Mouse (Mus musculus) urinary bladder, postnatal 4 days (tissue): ENCODE data around the gene Vwce.
A peak's percentile ranks its signal among the peaks of the same experiment; 100 is the strongest.

Experiments
- DNase-seq, 2 experiments: peaks; one replicate each; pipeline ENCODE4 v3.0.0; 2021 to 2022; ENCODE audit warnings: low spot score in 2 of 2

The Vwce gene

DNA sequence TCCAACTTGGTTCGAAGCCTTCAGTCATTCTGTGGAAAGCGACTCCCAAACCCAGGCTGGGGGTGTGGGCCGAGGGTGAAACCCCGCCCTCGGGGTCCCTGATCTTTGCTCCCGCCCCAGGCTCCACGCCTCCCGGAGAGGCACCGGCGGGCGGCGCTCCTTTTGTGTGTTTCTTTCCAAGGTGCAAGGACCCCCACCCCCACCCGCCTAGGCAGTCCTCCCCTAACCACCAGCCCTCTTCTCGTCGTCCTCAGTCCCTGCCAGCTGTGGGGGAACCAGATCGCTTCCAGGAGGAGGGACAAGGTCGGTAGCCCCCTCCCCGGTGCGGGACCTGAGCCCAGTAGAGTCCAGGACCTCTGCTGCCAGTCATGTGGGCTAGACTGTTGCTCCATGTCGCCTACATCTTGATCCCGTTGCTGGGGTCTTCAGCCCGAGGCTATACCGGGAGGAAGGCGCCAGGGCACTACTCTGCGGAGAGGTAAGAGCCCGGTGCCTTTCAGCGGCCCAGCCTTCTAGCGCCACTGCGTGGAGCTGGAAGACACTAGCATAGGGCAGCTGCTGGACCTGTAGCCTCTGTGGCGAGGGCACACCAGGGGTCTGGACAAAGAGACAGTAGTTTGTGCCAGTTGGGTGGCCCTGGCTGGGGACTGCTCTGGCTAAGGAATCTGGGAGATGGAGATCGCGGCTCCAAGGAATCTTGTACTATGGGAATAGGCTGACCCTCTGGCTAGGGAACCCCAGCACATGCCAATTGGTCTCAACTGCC is at the start of gene Vwce:
Vwce (plus strand) TSS at position 108 of the 766 bp plus-strand sequence.
- no peak for DNase-seq

DNA sequence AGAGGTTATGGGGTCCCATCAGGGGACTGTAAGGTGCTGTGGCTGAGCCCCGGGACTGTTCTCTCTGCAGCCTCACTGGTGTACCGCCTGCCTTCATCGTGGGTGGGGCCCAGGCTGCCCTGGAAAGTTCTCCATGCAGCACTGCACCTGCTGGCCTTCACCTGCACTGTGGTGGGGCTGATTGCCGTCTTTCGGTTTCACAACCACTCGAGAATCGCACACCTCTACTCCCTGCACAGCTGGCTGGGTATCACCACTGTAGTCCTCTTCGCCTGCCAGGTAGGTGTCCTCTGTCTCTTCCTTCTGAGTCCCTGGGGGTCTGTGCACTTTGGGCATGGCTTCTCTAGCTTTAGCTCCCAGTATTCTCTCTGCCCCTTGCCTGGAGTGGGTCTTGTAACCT is 48.9 kb upstream of the Vwce start:
- DNase-seq: no peak

DNA sequence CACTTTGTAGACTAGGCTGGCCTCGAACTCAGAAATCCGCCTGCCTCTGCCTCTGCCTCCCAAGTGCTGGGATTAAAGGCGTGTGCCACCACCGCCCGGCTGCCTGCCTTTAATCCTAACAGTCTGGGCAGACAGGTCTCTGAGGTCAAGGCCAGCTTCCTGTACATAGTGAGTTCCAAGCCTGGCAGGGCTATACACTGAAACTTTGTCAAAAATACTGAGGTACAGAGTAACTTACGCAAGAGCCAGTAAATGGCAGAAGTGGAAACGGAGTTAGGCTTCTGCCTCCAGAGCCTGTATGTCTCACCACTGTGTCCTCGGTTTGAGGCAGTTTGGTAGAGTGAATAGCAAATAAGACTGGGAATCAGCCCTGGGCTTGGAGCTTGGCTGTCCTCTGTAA is 46.8 kb upstream of the Vwce start:
- DNase-seq: no peak

DNA sequence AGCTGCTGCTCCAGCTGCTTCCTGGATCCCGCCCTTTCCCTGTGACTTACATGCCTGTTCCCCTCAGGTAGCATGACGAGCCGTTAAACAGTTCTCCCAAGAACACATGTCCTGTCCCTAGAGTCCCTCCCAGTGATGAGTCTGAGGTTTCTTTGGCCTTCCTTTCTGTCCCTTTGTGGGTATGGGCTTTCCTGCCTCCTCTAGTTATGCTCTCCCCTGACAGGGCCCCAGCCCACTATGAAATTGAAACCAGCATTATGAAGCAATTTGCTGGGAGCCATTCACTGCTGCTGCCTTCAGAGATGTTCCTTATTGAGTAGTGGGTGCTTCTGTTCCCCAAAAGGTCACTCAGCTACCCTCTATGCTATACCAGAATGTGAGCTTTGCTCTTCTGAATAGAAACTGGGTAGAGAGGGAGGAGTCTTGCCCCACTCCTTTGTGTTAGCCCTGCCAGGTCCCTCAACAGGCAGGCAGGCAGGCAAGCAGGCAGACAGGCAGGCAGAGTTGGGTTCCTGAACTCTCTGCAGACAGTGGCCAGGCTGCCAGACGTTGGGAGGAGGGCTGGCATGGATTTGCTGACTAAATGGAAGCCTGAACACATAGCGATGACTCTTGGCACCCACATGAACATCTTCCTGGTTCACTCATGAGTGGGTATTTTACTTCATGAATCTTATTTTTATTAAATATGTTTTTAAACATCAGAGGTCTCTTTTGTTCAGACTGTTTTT is 44.7 kb upstream of the Vwce start:
- no peak for DNase-seq

DNA sequence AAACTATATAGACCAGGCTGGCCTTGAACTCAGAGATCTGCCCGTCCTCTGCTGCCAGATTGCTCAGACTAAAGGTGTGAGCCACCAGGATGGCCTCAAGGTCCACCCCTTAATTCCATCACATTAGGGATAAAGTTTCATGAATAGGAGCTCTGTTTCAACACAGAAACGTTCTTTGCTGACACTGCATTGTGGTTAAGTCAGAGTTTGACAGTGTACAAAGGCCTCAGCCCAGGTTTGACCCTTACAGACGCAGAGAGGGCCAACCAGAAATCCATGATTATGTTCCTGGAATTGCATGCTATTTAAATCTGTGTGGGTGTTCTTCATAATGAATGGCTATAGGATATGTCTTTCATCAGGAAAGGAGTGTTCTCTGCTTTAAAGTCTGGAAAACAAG is 43.7 kb upstream of the Vwce start:
- no peak for DNase-seq

DNA sequence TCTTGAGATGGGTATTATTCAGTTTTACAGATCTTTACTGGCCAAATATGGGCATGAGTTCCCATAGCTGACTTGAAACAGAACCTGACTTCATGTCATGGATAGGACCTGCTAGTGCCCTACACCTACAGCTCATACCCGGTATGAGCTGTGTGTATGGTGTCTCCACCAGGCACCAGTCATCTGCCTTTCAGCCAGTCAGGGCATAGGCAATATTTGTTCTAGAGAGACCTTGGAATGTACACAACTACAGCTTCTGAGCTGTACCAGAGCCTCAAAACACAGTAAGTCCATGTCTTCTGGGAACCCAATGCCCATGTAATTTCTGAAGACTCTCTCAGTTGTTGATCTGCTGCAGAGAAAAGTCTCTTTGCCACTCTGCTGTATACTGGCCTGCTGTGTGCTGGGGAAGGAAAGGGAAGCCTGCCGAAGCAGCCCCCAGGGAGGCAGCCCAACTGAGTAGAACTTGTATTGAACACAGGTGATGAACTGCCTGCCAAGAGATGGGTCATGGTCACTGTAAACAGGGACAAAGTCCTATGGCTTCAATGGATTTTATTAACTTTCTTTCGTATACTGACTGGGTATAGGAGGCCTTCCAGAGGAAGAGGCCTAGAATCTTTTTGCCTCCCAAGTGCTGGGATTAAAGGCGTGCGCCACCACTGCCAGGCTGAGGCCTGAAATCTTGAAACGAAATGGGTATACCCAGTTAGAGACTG is 42.2 kb upstream of the Vwce start:
- DNase-seq: no peak

DNA sequence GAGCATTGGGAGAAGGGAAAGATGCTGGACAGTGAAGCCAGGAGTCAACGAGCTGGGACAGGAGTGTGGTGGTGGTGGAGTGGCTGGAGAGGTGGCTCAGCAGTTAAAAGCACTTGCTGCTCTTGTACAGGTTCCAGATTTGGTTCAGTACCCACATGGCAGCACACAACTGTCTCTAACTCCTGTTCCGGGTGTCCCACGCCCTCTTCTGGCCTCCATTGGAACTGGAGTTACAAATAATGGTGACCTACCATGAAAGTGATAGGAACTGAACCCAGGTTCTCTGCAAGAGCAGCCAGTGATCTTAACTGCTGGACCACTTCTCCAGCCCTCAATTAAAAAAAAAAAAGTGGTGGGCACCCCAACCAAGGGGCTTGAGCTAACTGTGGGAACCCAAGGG is 35.8 kb upstream of the Vwce start:
- DNase-seq: no peak

DNA sequence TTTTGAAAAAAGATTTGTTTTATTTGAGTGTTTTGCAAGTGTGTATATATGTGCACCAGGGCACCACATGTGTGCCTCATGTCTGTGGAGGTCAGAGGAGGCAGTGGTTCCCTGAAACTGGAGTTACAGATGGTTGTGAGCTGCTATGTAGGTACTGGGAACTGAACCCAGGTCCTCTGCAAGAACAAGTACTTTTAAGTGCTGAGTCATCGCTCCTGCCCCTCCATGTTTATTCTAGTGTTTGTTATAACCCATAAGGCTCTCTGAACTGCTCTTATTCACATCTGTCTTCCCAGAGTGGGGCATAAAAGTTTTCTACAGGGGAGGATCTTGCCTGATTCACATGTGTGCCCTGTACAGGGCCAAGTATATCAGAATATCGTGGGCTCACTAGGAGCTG is 34.4 kb upstream of the Vwce start:
- no peak for DNase-seq

DNA sequence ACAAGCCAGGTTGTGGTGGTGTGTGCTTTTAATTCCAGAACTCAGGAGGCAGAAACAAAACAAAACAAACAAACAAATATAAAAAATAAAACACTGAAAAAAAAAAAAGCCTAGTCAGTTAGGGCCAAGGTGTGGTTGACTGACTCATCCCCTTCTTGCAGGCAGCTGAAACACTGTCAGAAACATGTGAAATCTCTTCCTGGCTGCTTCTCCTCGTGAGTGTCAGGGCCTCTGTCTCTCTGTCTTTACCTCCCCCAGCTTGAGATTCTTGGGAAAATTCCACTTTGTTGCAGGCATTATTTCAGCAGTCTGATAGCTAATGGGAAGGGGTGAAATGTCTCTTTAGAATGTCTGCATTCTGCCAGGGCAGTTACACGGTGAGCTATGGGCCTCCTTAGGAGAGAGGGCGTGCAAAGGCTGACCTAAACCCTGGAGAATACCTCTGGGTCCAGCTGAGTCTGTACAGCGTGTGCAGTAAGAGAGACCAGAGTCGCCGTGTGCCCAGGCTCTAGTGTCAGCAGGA is 31.7 kb upstream of the Vwce start:
- no peak for DNase-seq

DNA sequence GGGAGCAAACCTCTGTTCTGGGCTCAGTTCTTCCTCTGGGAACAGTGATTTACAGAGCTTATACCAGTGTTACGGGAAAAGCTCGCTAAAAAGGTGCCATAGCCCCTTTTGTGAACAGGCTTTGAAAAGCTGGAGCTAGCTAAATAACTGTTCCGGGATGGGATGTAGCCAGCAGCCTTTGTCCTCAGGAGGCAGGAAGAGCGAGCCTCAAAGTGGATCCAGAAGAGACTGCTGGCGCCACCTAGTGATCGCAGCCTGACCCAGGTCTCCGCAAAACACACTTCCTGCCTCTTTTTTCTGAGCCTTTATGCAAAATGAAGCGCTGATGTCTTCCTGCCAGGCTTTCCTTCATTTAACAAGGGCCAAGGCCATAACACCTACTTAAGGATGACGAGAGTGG is 31.2 kb upstream of the Vwce start:
- peak; percentile 78 to 89 for DNase-seq

DNA sequence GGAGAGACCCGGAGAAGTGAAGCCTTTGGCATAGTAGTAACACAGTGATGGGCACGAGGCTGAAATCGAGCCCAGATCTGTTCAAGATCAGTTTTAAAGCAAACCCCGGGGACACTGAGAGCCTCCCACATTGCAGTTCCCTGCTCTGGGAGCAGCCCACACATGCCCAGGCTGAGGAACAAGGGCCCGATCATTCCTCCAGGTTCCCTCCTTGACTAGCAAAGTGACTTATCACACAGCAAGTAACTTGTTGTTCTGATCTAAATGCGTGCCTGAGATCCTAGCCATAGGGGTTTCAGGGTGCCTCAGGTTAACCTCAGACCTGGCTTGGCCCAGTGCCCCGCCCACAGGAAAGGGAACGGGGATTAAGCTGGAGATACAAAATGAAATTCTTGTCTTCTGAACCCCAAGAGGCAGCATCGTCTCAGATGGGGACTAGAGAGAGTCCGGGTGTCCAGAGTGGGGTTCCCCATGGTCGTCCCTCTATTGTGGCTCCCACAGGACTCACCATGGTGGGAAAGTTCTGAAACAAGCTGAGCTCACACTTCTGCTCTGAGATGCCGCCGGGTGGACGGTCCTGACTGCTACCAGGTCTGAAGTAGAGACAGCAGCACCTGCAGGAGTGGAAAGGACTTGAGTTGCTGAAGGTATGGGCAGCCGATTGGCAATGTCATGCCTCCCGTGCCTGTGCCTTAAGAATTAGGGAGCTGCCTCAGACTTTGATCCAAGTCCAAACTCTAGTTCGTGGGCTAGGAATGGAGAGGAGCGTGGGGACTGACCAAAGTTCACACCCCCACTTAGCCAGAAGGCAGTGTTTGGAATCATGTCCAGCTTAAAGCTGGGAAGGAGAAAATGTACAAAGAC is 30.1 kb upstream of the Vwce start:
- DNase-seq: no peak

DNA sequence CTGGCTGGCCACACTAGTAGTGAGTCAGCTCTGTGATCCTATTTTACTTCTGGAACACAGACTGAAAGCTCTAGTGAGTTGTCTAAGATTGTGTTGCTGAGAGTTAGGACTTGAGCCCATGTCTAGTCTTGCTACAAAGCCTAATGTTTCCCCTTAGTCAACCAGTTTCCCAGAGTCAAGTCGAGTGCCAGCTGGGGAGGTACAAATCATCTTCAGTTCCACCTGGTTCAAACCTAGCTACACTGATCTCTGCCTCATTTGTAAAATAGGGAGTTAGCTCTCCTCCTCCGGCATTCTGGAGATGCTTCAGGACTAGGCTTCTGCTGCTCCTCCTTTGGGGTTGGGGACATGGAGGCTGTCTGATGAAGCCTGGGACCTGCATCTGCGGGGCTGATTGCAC is 29.5 kb upstream of the Vwce start:
- no peak for DNase-seq

DNA sequence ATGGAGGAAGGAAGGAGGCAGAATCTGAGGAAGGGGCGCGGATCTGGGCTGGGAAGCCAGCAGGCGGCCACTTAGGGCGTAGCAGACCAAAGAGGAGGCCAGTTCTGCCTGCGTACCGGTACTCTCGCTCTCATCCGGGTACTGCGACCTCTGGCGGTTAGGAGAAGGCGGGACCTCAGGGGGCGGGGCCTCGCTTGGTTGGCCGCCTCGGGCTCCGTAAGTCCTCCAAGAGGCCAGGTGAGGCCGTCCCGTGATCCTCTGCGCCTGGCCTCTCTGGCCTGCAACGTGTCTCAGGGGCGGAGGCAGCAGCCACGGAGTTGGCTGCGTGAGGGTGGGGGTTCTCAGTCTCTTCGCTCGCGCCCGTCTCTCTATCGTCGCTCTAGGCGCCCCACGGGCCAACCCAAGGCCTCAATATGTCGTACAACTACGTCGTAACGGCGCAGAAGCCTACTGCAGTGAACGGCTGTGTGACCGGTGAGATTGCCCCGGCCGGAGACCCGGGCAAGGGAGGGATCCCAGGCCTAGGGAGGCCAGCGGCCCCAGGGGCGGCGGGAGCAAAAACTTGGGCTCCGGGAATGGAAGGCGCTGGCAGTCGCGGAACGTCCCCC is 28.6 kb upstream of the Vwce start, which contains the start of the genes Ddb1 and Tkfc:
Ddb1 (plus strand) TSS at position 35 of the 608 bp plus-strand sequence.
Tkfc (minus strand) TSS at position 362 of the 608 bp plus-strand sequence.
- DNase-seq: peak; percentile 98 to 99

DNA sequence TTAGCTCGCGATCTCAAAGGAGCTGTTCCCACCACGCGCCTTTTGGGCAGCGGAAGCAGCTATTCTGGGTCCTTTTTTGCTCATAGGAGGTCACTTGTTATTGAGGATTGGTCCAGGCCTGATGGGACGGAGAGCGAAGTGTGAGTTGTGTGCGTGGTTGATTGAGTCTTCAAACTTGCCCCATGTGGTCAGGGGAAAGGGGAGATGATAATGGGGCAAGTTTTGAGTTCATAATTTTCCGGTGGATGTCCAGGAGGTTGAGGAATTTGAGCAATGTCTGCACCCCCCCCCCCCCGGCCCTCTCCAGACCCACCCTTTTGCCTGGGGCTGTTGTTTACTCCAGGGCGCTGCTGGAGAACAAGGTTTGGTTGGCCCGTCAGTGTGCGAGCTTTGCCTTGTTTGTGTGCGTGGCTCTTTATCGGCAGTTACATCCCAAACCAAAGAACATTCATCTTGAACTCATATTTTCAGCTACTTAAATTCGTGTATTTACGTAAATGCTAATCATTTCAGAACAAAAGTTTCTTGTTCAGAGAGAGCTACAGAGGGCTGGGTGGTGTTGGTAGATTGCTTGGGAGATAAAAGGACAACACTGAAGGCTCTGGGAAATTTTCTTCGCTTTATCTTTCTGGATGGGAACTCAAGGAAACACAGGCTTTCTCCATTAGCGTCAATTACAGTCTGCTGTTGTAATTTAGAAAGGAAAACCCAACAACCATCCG is 28.0 kb upstream of the Vwce start:
- DNase-seq: no peak

DNA sequence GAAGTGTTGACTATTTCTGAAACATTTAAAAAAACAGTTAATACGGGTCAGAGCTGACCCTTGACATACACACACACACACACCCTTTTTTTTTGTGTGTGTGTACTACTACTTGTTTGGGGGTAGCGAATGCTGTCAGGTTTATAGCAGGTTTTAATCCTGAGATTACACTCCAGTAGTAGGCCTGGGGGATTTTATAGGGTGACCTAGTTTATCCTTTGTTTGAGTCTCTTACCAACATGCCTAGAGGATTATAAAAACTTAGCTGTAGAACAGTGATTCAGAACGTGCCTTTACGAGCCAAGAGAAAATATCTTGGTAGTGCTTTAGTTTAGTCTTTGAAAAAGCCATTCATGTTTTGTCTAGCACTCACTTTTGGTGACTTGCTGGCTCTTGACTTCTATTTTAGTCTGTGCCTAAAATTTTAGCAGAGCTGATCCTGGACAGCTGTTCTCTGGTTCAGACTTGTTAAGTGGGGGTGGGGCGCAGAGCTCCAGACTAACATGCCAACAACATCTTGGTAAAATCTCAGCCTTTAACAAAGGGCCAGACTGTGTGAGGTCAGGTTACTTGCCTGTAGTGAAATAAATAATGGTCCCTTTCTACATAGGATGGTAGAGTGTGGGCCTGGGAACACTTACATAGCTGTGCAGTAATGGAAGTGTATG is 25.3 kb upstream of the Vwce start:
- no peak for DNase-seq

DNA sequence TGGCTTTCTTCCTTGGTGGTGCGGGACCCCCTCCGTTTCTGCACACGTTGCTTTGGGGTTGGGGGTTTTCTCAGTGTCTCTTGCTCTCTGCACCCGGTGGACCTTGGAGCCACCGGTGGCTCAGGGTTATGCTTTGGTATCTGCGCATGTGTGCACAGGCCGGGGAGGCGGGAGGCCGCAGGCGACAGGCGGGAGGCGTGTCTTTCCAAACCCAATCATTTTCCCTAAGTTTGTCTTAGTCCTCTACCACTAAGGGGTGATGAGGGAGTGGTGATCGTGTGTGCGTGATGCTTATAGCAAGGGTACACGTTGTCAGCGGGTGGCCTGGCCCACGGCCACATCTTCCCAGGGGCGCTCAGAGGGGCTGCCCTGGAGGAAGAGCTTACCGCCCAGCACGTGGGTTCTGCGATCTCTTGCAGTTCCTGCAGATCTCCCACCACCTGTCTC is 882 bp downstream of the Vwce start:
- DNase-seq: peak in 1 of 2 experiments; percentile 42

DNA sequence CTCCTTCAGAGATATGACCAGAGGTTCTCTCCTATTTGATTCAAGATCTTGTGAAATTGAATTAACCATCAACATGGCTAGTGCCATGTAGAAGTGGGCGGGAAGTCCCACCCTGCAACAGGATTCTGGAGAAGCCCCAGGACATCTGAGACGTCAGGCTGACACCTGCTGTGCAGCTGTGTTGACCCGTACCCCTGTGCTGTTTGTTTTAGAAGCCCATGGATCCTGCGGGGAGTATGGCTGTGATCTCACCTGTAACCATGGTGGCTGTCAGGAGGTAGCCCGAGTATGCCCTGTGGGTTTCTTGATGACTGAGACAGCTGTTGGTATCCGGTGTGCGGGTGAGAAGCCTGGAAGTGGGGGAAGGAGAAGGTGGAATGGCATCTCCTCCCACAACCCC is 3.8 kb downstream of the Vwce start:
- DNase-seq: no peak

DNA sequence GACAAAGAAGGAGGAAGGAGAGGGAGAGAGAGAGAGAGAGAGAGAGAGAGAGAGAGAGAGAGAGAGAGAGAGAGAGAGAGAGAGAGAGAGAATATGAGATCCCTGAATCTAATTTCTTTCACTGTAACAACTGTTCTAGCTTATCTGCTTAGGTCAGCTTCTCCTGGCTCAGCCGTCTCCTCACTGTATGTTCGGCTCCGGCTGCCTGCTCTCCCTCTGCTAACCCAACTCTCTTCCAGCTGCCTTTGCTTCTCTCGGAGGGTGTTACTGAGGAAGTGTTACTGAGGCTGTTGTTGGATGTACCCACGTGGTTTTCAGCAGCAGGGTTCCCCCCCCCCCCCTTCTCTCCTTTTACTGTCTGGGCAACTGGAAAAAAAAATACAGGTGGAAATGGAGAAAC is 6.1 kb downstream of the Vwce start:
- no peak for DNase-seq

DNA sequence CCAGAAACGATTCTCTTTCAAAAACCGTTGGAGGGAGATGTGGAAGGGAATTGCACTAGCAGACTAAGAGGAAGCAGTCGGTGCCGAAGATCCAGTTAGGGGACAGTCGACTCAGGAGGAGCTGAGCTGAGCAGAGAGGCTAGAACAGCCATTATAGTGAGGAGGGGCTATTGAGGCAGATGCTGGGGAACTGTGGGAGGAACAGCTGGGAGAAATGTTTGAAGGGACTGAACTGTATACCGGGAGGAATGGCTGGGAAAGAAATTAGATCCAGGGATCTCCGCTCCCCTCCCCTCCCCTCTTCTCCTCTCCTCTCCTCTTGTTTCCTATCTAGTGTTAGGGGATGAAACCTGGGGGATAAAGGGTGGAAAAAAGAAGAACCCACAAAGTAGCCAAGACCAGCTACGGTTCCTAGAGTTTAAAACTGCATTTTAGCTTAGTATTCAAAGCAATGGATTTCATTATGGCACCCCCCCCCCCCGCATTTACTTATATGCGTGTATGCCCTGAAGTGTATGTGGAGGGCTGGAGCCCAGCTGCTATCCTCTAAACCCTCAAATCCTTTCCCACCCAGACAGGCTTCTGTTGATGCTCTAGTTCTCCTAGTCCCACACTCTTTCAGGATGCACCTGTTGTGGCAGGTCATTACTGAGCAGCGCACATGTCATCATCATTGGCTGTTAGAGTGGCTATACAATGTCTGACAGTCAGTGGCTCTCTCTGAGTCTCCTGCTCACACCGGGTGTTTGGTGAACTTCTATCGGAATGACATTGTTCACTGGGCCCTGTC is 6.8 kb downstream of the Vwce start:
- no peak for DNase-seq
